ENCODE assay signal across 22 mouse cellular contexts in the genomic region with DNA sequence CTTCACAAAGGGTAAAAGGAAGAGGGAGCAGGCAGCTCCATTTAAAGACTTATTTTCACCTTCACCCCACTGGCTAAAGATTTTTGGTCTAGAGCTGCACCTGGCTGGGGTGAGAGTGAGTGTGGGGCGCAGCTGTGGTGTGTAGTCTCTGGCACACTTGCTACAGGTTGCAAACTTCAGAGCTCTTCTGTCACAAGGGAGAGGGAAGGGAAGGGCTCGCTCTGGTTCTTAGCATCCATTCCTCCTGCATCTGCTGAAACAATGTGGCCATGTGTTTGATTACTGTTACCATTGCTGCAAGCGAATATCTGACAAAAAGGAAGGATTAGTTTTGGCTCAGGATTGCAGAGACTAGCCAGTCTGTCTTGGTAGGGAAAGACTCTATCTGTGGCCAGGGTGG. TPM values are rescaled to one million over a fixed set of nuclear protein-coding genes. Genes with fewer than 3 reads are reported as not detected.
"Had no signal": no experiment of that assay in that cellular context is flagged by ENCODE, and none has a peak within 500 bp of the region (broad histone marks: within the 10 kb centered on the region; RNA-seq: fewer than 3 reads in every experiment).

No protein-coding gene starts in this region.

- H3K9ac ChIP-seq: liver, embryonic 12.5 days; liver, embryonic 14.5 days; lung, embryonic 14.5 days; midbrain, embryonic 13.5 days; midbrain, embryonic 15.5 days; neural tube, embryonic 13.5 days; neural tube, embryonic 15.5 days had no signal

- H3K4me3 ChIP-seq: liver, embryonic 12.5 days; midbrain, embryonic 10.5 days; midbrain, embryonic 13.5 days; midbrain, embryonic 15.5 days; myocyte; neural tube, embryonic 13.5 days; neural tube, embryonic 15.5 days had no signal

- H3K36me3 ChIP-seq: liver, embryonic 12.5 days; midbrain, embryonic 10.5 days; midbrain, embryonic 13.5 days; midbrain, embryonic 15.5 days; neural tube, embryonic 13.5 days; neural tube, embryonic 15.5 days had no signal

- H3K27ac ChIP-seq: liver, embryonic 12.5 days; liver, embryonic 14.5 days; midbrain, embryonic 10.5 days; midbrain, embryonic 13.5 days; midbrain, embryonic 15.5 days; neural tube, embryonic 13.5 days; neural tube, embryonic 15.5 days had no signal

- ATAC-seq: liver, embryonic 12.5 days; midbrain, embryonic 13.5 days; midbrain, embryonic 15.5 days had no signal

- H3K4me2 ChIP-seq: liver, embryonic 12.5 days; lung, embryonic 14.5 days; midbrain, embryonic 13.5 days; midbrain, embryonic 15.5 days; neural tube, embryonic 13.5 days; neural tube, embryonic 15.5 days had no signal

- DNase-seq: lung, adult 18-20 months; lung, embryonic 14.5 days; lung, postnatal 10 days; lung, postnatal 4 days; retina, postnatal 1 day; right cerebral cortex, adult 18-20 months; right cerebral cortex, postnatal 25 days; right cerebral cortex, postnatal 4 days; spleen, adult 18-20 months; thymus, postnatal 14 days; thymus, postnatal 36 days had no signal

- H3K9me3 ChIP-seq: liver, embryonic 12.5 days; midbrain, embryonic 10.5 days; midbrain, embryonic 13.5 days; midbrain, embryonic 15.5 days; neural tube, embryonic 13.5 days; neural tube, embryonic 15.5 days had no signal

- H3K27me3 ChIP-seq: midbrain, embryonic 15.5 days had no signal

RNA-seq across cellular contexts. Expression of gene Tmem63c, which starts 2.3 kb away (rescaled TPM):
- total RNA-seq: megakaryocyte, adult 5-6 weeks; megakaryocyte-erythroid progenitor cell, adult 5-6 weeks had no signal
- polyA plus RNA-seq: liver, embryonic 12.5 days; liver, embryonic 14.5 days; liver, embryonic 16.5 days; lung, embryonic 14.5 days; myocyte had no signal

RNA-seq across cellular contexts. Expression of gene Zdhhc22, which starts 33.2 kb away (rescaled TPM):
- total RNA-seq: megakaryocyte, adult 5-6 weeks; megakaryocyte-erythroid progenitor cell, adult 5-6 weeks had no signal
- polyA plus RNA-seq: liver, embryonic 12.5 days; liver, embryonic 14.5 days; liver, embryonic 16.5 days; lung, embryonic 14.5 days had no signal
